Mouse (Mus musculus) C2C12 (cell line): ENCODE data around the gene Cacna2d3. TPM values are rescaled to one million over a fixed set of nuclear protein-coding genes. Genes with fewer than 3 reads are reported as not detected.

Experiments
- H3K27me3 ChIP-seq: one replicate; pipeline ENCODE4 v1.6.1; 2011; ENCODE audit not compliant: control insufficient read depth, insufficient read depth, insufficient read length
- H3K36me3 ChIP-seq: one replicate; pipeline ENCODE4 v1.6.1; 2011; ENCODE audit not compliant: control insufficient read depth, insufficient read depth
- H3K4me3 ChIP-seq: one replicate; pipeline ENCODE4 v1.5.1; 2011; ENCODE audit warnings: mild to moderate bottlenecking, control low read depth; ENCODE audit not compliant: poor library complexity, insufficient read depth, severe bottlenecking
- H3K79me2 ChIP-seq: one replicate; pipeline ENCODE4 v1.6.1; 2011; ENCODE audit not compliant: control insufficient read depth, insufficient read depth
- H3K79me3 ChIP-seq: one replicate; pipeline ENCODE4 v1.6.1; 2011; ENCODE audit warnings: low read depth, control low read depth
- H3ac ChIP-seq: one replicate; pipeline ENCODE3; 2011; ENCODE audit warnings: low read depth; ENCODE audit not compliant: control insufficient read depth, insufficient read length
- CEBPB ChIP-seq: IDR thresholded peaks from one replicate; pipeline ENCODE4 v1.6.1; 2011; ENCODE audit warnings: low read depth, mild to moderate bottlenecking, control low read depth, moderate library complexity
- CTCF ChIP-seq: IDR thresholded peaks from one replicate; pipeline ENCODE4 v1.5.1; 2011; ENCODE audit not compliant: control insufficient read depth, insufficient read depth, insufficient read length
- FOSL1 ChIP-seq: IDR thresholded peaks from one replicate; pipeline ENCODE4 v1.8.0; 2011; ENCODE audit warnings: mild to moderate bottlenecking, low read length; ENCODE audit not compliant: poor library complexity, insufficient read depth, severe bottlenecking
- MAX ChIP-seq: IDR thresholded peaks from one replicate; pipeline ENCODE4 v1.6.1; 2011; ENCODE audit warnings: mild to moderate bottlenecking, control low read depth
- MYOD1 ChIP-seq: IDR thresholded peaks from one replicate; pipeline ENCODE4 v1.6.1; 2011; ENCODE audit warnings: low read depth; ENCODE audit not compliant: control insufficient read depth, insufficient read length
- MYOG ChIP-seq: IDR thresholded peaks from one replicate; pipeline ENCODE4 v1.6.1; 2011; ENCODE audit not compliant: control insufficient read depth, insufficient read length; ENCODE audit errors: extremely low read depth
- USF1 ChIP-seq: IDR thresholded peaks from one replicate; pipeline ENCODE4 v1.6.1; 2011; ENCODE audit warnings: low read depth, mild to moderate bottlenecking, control low read depth, moderate library complexity
- polyA plus RNA-seq: library from polyadenylated mRNA; unstranded; fragments of >200 nt; fragmentation: generic; extraction: Trizol; gene quantifications from one replicate; pipeline ENCODE4 v1.2.1, GENCODE M21; 2012; ENCODE audit warnings: missing spikeins

Cacna2d3 gene
- polyA plus RNA-seq, 1 experiment = not detected

- Histone ChIP-seq H3ac (no peak overlapping the region), H3K79me3 (no peaks in the 10 kb centered on the region), H3K36me3 (no peaks in the 10 kb centered on the region), H3K4me3 (no peak overlapping the region), H3K79me2 (no peaks in the 10 kb centered on the region), H3K27me3 (no peaks in the 10 kb centered on the region)
- TF ChIP-seq MAX (no peak), FOSL1 (no peak), CTCF (no peak), USF1 (no peak), MYOD1 (no peak), MYOG (no peak), CEBPB (no peak)
These were observed 5.9 kb upstream of the Cacna2d3 start for GRCm38 (mm10) chr14:29727596-29727995.

GRCm38 (mm10) chr14:29723267-29723666 lies 1.6 kb upstream of the Cacna2d3 start:
- Histone ChIP-seq H3K4me3 (no peak overlapping the region), H3K79me2 (no peaks in the 10 kb centered on the region)
- TF ChIP-seq CEBPB (no peak), USF1 (no peak)

GRCm38 (mm10) chr14:29722386-29723221 lies 940 bp upstream of the Cacna2d3 start:
- TF ChIP-seq USF1 (no peak), MYOD1 (no peak), CTCF (no peak), MAX (no peak), MYOG (no peak), FOSL1 (no peak), CEBPB (no peak)
- Histone ChIP-seq H3K4me3 (no peak overlapping the region), H3K27me3 (no peaks in the 10 kb centered on the region), H3K79me2 (no peaks in the 10 kb centered on the region), H3K79me3 (no peaks in the 10 kb centered on the region), H3ac (no peak overlapping the region), H3K36me3 (no peaks in the 10 kb centered on the region)

More at GRCm38 (mm10) chr14:29723267-29723666, 1.6 kb upstream of the Cacna2d3 start:
- Histone ChIP-seq H3K36me3 (no peaks in the 10 kb centered on the region), H3ac (no peak overlapping the region), H3K27me3 (no peaks in the 10 kb centered on the region), H3K79me3 (no peaks in the 10 kb centered on the region)

- H3K27me3 ChIP-seq = no peaks in the 10 kb centered on the region
- H3K4me3 ChIP-seq = no peak overlapping the region
These were observed 555 bp downstream of the Cacna2d3 start for GRCm38 (mm10) chr14:29721131-29721487.

DNA sequence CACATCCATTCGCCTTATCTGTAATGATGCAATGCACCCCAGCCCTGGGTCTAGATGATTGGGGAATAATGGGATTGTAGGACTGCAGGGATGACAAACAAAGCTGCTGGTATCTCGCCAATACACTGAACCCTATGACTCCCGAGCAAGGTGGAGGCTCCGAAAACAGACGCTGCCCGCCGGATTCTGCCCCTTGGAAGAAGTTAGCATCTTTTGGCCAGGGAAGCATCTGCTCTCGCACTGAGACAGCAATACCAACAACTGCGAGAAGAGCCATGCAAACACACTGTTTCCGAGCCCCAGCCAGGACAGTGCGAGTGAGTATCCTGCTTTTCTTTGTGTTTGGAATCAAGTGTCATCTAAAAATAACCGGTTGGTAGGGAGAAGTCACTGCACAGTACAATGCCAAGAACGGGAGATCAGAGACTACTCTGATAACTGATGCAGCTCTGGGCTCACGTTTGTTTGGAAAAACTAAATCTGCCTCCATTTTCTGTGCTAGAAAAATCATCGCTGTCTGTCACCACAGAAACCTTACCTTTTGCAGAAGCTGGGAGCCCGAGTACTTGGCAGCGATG lies 1.2 kb downstream of the Cacna2d3 start:
- no peak for TF ChIP-seq USF1
- no peak for TF ChIP-seq FOSL1
- TF ChIP-seq MYOD1 = no peak
- no peak for TF ChIP-seq CTCF
- TF ChIP-seq CEBPB = no peak
- no peak for TF ChIP-seq MYOG
- TF ChIP-seq MAX = no peak
- H3K36me3 ChIP-seq = no peaks in the 10 kb centered on the region
- no peaks in the 10 kb centered on the region for H3K27me3 ChIP-seq
- no peak overlapping the region for H3K4me3 ChIP-seq
- H3K79me2 ChIP-seq = no peaks in the 10 kb centered on the region
- H3ac ChIP-seq = no peak overlapping the region
- no peaks in the 10 kb centered on the region for H3K79me3 ChIP-seq

More at GRCm38 (mm10) chr14:29721131-29721487, 555 bp downstream of the Cacna2d3 start:
- no peak for TF ChIP-seq MAX
- TF ChIP-seq USF1 = no peak
- no peak for TF ChIP-seq MYOG
- TF ChIP-seq CEBPB = no peak
- no peak for TF ChIP-seq FOSL1
- no peak for TF ChIP-seq CTCF
- TF ChIP-seq MYOD1 = no peak
- H3K79me2 ChIP-seq = no peaks in the 10 kb centered on the region
- H3K79me3 ChIP-seq = no peaks in the 10 kb centered on the region
- no peaks in the 10 kb centered on the region for H3K36me3 ChIP-seq
- H3ac ChIP-seq = no peak overlapping the region

- TF ChIP-seq CEBPB = no peak
- H3K79me3 ChIP-seq = no peaks in the 10 kb centered on the region
- H3K4me3 ChIP-seq = no peak overlapping the region
- no peaks in the 10 kb centered on the region for H3K36me3 ChIP-seq
- H3K79me2 ChIP-seq = no peaks in the 10 kb centered on the region
- no peaks in the 10 kb centered on the region for H3K27me3 ChIP-seq
- no peak overlapping the region for H3ac ChIP-seq
These were observed 9.0 kb downstream of the Cacna2d3 start for GRCm38 (mm10) chr14:29712621-29713020.
